Mouse (Mus musculus): Measurements from ENCODE around the gene Mrpl11. TPM values are rescaled to one million over a fixed set of nuclear protein-coding genes. Genes with fewer than 3 reads are reported as not detected.
"Not testable (repeated sequence)": the region's sequence is repeated elsewhere in the genome, so short reads cannot be mapped to it uniquely, and the experiment has no call there.

Mrpl11 gene
- polyA plus RNA-seq, 1 experiment from 2014 or later: 161 TPM

GRCm38 (mm10) chr19:5003644-5004043 is 41.7 kb downstream of the Mrpl11 start:
- not testable (repeated sequence) for H3K9me3 ChIP-seq (replicated peaks); DNase-seq (ENCODE audit: low spot score); H3K4me3 ChIP-seq; H3K27ac ChIP-seq; H3K36me3 ChIP-seq
- Histone ChIP-seq H3K4me1 (peaks cover 11% of the 10 kb centered on the region), H3K27me3 (ENCODE audit: low read depth, poor library complexity, severe bottlenecking) (peaks cover 29% of the 10 kb centered on the region)
- WGBS: 68% methylated on average over 2 of the region's 2 CpGs

- H3K27ac ChIP-seq: no peak overlapping the region
- no peaks in the 10 kb centered on the region for H3K9me3 ChIP-seq (replicated peaks)
- H3K27me3 ChIP-seq (ENCODE audit: low read depth, poor library complexity, severe bottlenecking): peaks cover 20% of the 10 kb centered on the region
- H3K4me1 ChIP-seq: peaks cover 11% of the 10 kb centered on the region
- no peaks in the 10 kb centered on the region for H3K36me3 ChIP-seq
- DNase-seq (ENCODE audit: low spot score): no peak
- 72% methylated on average over 4 of the region's 4 CpGs for WGBS
- H3K4me3 ChIP-seq: no peak overlapping the region
Measured at GRCm38 (mm10) chr19:5004925-5005324, 43.0 kb downstream of the Mrpl11 start.

- WGBS: 73% methylated on average over 8 of the region's 8 CpGs
- H3K4me1 ChIP-seq: peaks cover 10% of the 10 kb centered on the region
Measured at GRCm38 (mm10) chr19:5013138-5013537, 51.2 kb downstream of the Mrpl11 start.

GRCm38 (mm10) chr19:5014961-5015398 is 53.0 kb downstream of the Mrpl11 start:
- H3K4me1 ChIP-seq: peaks cover 10% of the 10 kb centered on the region
- no peaks in the 10 kb centered on the region for H3K36me3 ChIP-seq
- H3K4me3 ChIP-seq: no peak overlapping the region
- 24% methylated on average over 8 of the region's 8 CpGs for WGBS
- no peaks in the 10 kb centered on the region for H3K27me3 ChIP-seq (ENCODE audit: low read depth, poor library complexity, severe bottlenecking)
- no peak overlapping the region for H3K27ac ChIP-seq
- peak; percentile 50 for DNase-seq (ENCODE audit: low spot score)
- H3K9me3 ChIP-seq (replicated peaks): no peaks in the 10 kb centered on the region

More at GRCm38 (mm10) chr19:5013138-5013537, 51.2 kb downstream of the Mrpl11 start:
- DNase-seq (ENCODE audit: low spot score): no peak
- Histone ChIP-seq H3K27me3 (ENCODE audit: low read depth, poor library complexity, severe bottlenecking) (no peaks in the 10 kb centered on the region), H3K9me3 (replicated peaks) (no peaks in the 10 kb centered on the region), H3K27ac (no peak overlapping the region), H3K36me3 (no peaks in the 10 kb centered on the region), H3K4me3 (no peak overlapping the region)

GRCm38 (mm10) chr19:5016221-5016742 is 54.3 kb downstream of the Mrpl11 start:
- H3K27ac ChIP-seq: peak overlapping the region; percentile 50
- DNase-seq (ENCODE audit: low spot score): peak; percentile 48
- WGBS: 42% methylated on average over 10 of the region's 10 CpGs

More at GRCm38 (mm10) chr19:5016221-5016742, 54.3 kb downstream of the Mrpl11 start:
- Histone ChIP-seq H3K4me1 (peaks cover 10% of the 10 kb centered on the region), H3K9me3 (replicated peaks) (no peaks in the 10 kb centered on the region), H3K36me3 (no peaks in the 10 kb centered on the region), H3K4me3 (peak overlapping the region; percentile 21; the same call in 1 of the 2 replicates), H3K27me3 (ENCODE audit: low read depth, poor library complexity, severe bottlenecking) (no peaks in the 10 kb centered on the region)

Other genes with a start within 250 kb of the Mrpl11 start
- gene Rbm4b, start 205.7 kb upstream of the Mrpl11 start, polyA plus RNA-seq (2016; fragmentation: Nextera tagmentation; extraction: Ambion mirVana): 87.3 and 113 TPM in 2 replicates
- gene Rbm4, start 168.2 kb upstream of the Mrpl11 start, polyA plus RNA-seq (2016; fragmentation: Nextera tagmentation; extraction: Ambion mirVana): 91.5 and 108 TPM in 2 replicates
- gene Gm21992, start 150.5 kb upstream of the Mrpl11 start, polyA plus RNA-seq (2016; fragmentation: Nextera tagmentation; extraction: Ambion mirVana): 32.7 and 33.8 TPM in 2 replicates
- gene Rbm14, start 150.5 kb upstream of the Mrpl11 start, polyA plus RNA-seq (2016; fragmentation: Nextera tagmentation; extraction: Ambion mirVana): 134 TPM in 2 replicates
- 48.9 and 55.3 TPM in 2 replicates for gene Ccs, start 122.8 kb upstream of the Mrpl11 start, polyA plus RNA-seq (2016; fragmentation: Nextera tagmentation; extraction: Ambion mirVana)
- not detected in 2 replicates for gene Ccdc87, start 122.8 kb upstream of the Mrpl11 start, polyA plus RNA-seq (2016; fragmentation: Nextera tagmentation; extraction: Ambion mirVana)
- 13.3 and 18.5 TPM in 2 replicates for gene Ctsf, start 107.0 kb upstream of the Mrpl11 start, polyA plus RNA-seq (2016; fragmentation: Nextera tagmentation; extraction: Ambion mirVana)
- gene Actn3, start 84.2 kb upstream of the Mrpl11 start, polyA plus RNA-seq (2016; fragmentation: Nextera tagmentation; extraction: Ambion mirVana): 1.6 and 2.7 TPM in 2 replicates
- 7.0 and 8.5 TPM in 2 replicates for gene Zdhhc24, start 83.5 kb upstream of the Mrpl11 start, polyA plus RNA-seq (2016; fragmentation: Nextera tagmentation; extraction: Ambion mirVana)
- 5.1 and 9.0 TPM in 2 replicates for gene Bbs1, start 55.5 kb upstream of the Mrpl11 start, polyA plus RNA-seq (2016; fragmentation: Nextera tagmentation; extraction: Ambion mirVana)
- gene Dpp3, start 33.9 kb upstream of the Mrpl11 start, polyA plus RNA-seq (2016; fragmentation: Nextera tagmentation; extraction: Ambion mirVana): 196 and 198 TPM in 2 replicates
- 1.4 and 2.1 TPM in 2 replicates for gene Peli3, start 19.0 kb upstream of the Mrpl11 start, polyA plus RNA-seq (2016; fragmentation: Nextera tagmentation; extraction: Ambion mirVana)
- gene Npas4, start 28.2 kb downstream of the Mrpl11 start, polyA plus RNA-seq (2016; fragmentation: Nextera tagmentation; extraction: Ambion mirVana): not detected in 2 replicates
- 7.3 and 8.6 TPM in 2 replicates for gene Slc29a2, start 61.7 kb downstream of the Mrpl11 start, polyA plus RNA-seq (2016; fragmentation: Nextera tagmentation; extraction: Ambion mirVana)
- 35.5 and 35.6 TPM in 2 replicates for gene B4gat1, start 76.7 kb downstream of the Mrpl11 start, polyA plus RNA-seq (2016; fragmentation: Nextera tagmentation; extraction: Ambion mirVana)
- 1.8 and 3.1 TPM in 2 replicates for gene AC124502.3, start 76.7 kb downstream of the Mrpl11 start, polyA plus RNA-seq (2016; fragmentation: Nextera tagmentation; extraction: Ambion mirVana)
- gene Brms1, start 79.2 kb downstream of the Mrpl11 start, polyA plus RNA-seq (2016; fragmentation: Nextera tagmentation; extraction: Ambion mirVana): 74.6 and 84.6 TPM in 2 replicates
- 3.1 and 3.5 TPM in 2 replicates for gene Rin1, start 88.3 kb downstream of the Mrpl11 start, polyA plus RNA-seq (2016; fragmentation: Nextera tagmentation; extraction: Ambion mirVana)
- 37.1 and 42.5 TPM in 2 replicates for gene Cd248, start 105.9 kb downstream of the Mrpl11 start, polyA plus RNA-seq (2016; fragmentation: Nextera tagmentation; extraction: Ambion mirVana)
- 2.4 and 2.5 TPM in 2 replicates for gene Tmem151a, start 123.4 kb downstream of the Mrpl11 start, polyA plus RNA-seq (2016; fragmentation: Nextera tagmentation; extraction: Ambion mirVana)
- 65.4 and 78.0 TPM in 2 replicates for gene Yif1a, start 126.4 kb downstream of the Mrpl11 start, polyA plus RNA-seq (2016; fragmentation: Nextera tagmentation; extraction: Ambion mirVana)
- 20.2 and 28.1 TPM in 2 replicates for gene Cnih2, start 136.4 kb downstream of the Mrpl11 start, polyA plus RNA-seq (2016; fragmentation: Nextera tagmentation; extraction: Ambion mirVana)
- 276 and 296 TPM in 2 replicates for gene Rab1b, start 144.9 kb downstream of the Mrpl11 start, polyA plus RNA-seq (2016; fragmentation: Nextera tagmentation; extraction: Ambion mirVana)
- 28.2 and 30.6 TPM in 2 replicates for gene Klc2, start 156.4 kb downstream of the Mrpl11 start, polyA plus RNA-seq (2016; fragmentation: Nextera tagmentation; extraction: Ambion mirVana)